Mouse (Mus musculus): ENCODE measurements around the gene Rtn4ip1. TPM values are rescaled to one million over a fixed set of nuclear protein-coding genes. Genes with fewer than 3 reads are reported as not detected.
"Not testable (repeated sequence)": the region's sequence is repeated elsewhere in the genome, so short reads cannot be mapped to it uniquely, and the experiment has no call there.

The Rtn4ip1 gene
- total RNA-seq, 2 experiments from 2014 or later: 18.4 to 19.3 TPM

DNA sequence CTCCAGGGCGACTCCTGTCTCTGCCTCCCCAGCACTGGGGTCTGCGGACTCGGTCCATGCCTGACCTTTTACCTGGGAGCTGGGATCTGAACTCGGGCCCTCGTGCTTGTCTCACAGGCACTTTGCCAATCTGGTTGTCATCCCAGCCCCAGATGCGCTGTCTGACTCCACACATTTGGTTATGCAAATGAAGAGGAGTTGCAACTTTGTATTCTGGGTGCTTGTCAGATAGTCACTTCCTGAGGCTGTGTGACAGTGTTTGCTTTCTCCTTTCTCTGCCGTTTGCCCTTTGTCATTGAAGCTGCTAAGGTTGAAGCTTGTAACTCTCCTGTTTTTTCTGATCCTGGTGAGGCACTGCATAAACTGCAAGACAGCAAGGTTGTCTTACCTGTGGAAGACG lies 26.1 kb downstream of the Rtn4ip1 start:
- DNase-seq (ENCODE audit: low spot score in 2 of 2): no peak

DNA sequence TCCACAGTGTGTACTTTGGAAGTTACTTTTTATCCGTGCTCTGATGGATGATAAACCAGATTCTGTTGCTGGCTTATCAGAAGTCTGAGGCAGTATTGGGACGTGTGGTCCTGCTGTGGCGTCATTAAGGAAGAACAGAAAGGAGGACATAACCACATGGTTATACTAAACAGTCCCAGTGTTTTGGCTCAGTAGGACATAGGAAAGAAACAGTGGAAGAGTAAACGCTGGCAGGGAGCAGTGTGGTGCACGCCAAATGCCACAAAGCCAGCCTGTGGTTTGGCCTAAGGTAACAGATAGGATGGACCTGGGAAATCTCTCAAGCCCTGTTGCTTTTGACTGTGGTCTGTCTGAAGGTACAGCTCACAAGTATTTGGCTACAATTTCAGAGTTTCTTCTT lies 27.0 kb downstream of the Rtn4ip1 start:
- DNase-seq (ENCODE audit: low spot score in 2 of 2): no peak

DNA sequence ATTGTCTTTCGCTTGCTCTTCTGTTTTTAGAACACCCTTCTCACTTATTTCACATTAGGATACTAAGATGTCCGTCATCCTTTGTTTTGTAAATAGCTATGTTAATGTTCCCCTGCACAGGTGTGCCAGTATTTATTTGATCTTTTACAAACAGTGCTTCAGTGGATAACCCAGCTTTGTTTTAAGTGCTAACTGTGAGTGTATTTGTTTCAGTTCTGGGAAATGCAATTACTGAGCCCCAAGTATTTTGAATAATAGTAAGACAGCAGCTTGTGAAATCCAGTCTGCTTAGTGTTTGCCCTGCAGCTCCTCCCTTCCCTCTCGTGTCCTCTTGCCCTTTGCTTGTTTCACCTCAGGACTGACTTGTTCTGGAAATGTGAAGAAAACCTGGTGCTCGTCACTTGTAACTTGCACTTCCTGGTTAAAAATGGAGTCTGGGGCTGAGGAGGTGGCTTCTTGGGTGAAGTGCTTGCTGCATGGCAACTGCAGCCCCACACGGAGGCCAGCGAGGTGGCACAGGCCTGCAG lies 37.6 kb downstream of the Rtn4ip1 start:
- DNase-seq (ENCODE audit: low spot score in 2 of 2): no peak

DNA sequence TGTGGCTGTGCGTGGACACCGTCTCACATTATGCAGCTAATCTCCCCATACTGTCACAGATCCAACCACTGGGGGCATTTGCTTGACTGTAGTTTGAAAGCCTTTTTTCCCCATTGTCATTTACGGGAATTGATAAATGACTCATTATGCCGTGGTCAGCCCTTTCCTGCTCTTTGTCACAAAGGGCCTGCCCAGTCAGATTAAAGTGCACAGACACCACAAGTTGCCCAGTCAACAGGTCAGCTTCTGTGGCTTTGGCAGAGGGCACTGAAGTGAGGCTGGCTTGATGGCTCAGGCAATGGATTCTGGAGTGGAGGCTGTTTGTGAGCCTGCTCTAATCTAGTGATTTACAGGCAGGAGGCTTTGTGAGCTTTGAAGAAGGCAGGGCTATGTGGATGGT lies 42.1 kb downstream of the Rtn4ip1 start:
- DNase-seq (ENCODE audit: low spot score in 2 of 2): no peak

DNA sequence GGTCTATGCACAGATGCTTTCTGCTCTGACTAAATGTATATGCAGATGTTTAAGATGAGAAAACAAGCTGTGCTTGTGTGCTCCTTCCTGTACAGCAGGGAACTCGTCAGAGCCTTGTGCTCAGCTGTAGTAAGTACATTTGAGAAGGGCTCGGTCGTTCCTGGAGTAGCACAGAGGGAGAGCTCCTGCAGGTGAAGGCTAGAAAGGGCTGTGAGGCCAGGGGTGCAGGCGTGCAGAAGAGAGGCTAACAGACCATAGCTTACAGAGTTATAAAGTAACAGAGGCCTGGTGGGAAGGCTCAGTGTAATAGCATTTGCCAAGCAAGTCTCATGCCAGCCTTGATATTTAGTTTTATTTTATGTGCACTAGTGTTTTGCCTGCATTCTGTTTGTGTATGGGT lies 43.8 kb downstream of the Rtn4ip1 start:
- no peak for DNase-seq (ENCODE audit: low spot score in 2 of 2)

DNA sequence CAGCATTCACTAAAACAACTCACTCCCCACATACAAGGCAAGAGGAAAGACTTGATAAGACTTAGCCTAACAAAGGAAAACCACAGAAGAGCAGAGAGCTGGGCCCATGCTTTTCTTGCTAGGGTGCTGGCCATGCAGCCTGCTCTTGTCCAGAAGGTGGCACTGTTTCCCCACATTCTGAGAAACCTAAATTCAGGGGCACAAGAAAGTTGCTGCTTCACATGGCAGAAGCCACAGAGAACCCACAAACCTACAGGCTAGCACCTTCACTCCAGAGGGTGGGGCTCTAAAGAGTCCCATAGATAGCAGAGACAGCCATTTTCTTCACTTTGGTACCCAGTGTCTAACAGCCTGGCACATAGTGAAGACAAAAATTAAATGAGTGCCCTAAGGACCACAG lies 52.3 kb downstream of the Rtn4ip1 start:
- DNase-seq (ENCODE audit: low spot score in 2 of 2): peak in 1 of 2 experiments; percentile 26

DNA sequence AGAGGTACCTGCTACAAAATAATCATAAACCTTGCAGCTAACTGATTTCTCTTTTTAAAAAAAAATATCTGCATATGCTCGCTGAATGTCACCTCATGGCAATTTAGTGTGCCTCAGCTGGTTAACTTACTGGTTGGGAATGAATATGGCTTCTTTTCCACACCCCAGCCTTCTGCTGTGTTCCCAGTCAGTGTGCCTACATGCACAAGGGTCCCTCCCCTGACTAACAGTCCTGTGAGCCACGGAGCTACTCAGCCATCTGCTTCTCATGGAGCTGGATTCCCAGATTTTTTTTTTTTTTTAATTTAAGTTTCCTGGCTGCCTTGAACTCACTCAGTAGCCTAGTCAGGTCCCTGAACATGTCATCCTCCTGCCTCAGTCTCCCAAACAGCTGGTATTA lies 63.3 kb downstream of the Rtn4ip1 start:
- DNase-seq (ENCODE audit: low spot score in 2 of 2): no peak

DNA sequence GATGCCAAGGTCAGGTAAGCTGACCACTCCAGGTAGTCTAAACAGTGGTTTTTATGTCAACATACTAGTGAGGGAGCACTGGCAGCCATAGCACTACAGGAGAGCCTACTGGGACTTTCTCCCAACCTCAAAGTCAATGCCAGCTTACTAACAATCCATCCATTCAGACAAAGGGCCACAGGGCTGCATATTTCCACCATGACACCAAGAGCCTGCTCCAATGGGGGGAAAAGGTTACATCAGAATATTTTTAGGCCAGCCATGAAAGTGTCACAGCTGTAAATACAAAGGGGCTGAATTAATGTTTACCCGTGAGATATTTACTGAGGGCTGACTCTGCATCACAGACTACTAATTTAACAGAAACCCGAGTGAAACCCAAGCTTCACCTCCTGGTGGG lies 71.6 kb downstream of the Rtn4ip1 start:
- no peak for DNase-seq (ENCODE audit: low spot score in 2 of 2)

DNA sequence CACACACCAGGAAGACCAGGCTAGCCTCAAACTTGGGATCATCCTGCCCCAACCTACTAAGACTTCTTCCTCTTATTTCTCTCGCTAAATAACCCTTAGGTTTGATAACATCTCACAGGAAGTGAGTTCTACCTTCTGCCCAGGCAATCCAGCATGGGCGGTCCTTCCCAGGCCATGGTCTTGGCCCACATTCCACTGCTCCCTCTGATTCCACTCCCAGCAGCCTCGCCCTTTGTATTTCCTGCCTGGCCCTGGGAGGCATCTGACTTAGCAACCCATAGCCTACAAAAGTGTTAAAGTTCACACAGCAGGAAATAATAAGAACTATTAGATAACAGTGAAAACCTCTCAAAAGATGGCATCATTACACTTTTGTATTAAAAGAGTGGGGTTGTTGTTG lies 75.7 kb downstream of the Rtn4ip1 start:
- DNase-seq (ENCODE audit: low spot score in 2 of 2): no peak

DNA sequence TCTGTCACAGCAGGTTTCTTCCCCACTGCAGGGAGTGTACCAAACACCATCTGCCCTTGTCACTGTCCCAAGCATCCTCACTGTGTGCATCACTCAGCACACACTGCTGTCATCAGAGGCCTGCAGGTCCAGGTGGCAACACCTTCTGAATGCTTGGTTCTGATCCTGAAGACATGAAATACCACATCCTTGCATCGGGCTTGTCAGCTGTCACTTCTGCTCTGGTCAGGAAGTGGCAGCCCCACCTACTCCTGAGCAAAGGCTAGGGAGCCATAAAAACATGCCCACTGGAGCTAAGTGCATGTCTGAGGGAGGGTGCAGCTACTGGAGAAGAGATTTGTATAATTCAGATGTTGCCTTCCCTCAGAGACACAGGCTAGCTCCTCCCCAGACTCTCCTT lies 78.5 kb downstream of the Rtn4ip1 start:
- DNase-seq (ENCODE audit: low spot score in 2 of 2): no peak

DNA sequence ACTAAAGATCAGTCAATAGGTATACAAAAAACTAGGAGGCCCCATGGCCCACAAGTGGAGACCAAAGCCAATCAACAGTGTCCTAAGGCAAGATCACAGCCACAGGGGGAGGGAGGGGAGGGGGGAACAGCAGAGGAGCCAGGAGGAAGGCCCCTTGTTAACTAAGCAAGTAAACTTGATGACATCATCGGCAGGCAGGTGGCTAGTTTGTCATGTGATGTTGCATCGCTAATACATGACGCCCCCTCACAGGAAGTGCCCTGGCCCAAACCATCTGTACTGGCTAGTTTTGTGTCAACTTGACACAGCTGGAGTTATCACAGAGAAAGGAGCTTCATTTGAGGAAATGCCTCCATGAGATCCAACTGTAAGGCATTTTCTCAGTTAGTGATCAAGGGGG lies 79.1 kb downstream of the Rtn4ip1 start:
- DNase-seq (ENCODE audit: low spot score in 2 of 2): not testable (repeated sequence)

DNA sequence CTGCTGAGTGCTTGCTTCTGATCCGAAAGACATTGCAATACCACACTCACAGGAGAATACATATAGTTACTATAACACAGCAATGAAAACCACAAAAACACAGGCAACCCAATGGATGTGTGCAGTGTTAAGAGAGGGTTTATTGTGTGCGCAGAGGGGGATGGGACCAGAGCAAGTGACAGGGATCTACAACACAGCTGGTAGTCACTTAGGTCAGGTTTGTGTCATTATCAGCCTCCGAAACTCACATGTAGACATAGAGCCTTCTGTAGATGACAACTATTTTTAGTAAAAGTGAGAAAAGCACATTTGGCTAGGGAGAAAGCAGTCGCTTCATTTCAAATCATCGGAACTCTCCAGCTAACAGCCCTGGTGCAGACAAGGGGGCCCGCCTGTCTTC lies 80.9 kb downstream of the Rtn4ip1 start:
- DNase-seq (ENCODE audit: low spot score in 2 of 2): no peak

DNA sequence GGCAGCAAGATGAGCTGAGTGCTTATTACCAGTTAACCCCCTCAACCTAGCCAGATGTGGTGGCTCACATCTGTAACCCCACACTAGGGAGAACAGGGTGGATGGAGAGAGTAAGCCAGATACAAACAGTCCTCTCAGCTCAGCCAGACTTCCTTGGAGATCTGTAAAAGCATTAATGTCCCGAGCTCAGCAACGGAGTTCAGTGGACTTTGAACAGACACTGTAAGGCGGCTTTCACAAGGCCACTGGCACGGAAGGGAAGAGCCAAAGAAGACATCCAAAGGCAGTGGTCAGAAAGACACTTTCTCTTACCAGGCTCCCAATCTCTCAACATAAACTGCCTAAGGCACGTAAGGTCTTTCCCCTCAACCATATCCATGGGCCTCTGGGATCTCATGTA lies 81.6 kb downstream of the Rtn4ip1 start:
- DNase-seq (ENCODE audit: low spot score in 2 of 2): no peak

DNA sequence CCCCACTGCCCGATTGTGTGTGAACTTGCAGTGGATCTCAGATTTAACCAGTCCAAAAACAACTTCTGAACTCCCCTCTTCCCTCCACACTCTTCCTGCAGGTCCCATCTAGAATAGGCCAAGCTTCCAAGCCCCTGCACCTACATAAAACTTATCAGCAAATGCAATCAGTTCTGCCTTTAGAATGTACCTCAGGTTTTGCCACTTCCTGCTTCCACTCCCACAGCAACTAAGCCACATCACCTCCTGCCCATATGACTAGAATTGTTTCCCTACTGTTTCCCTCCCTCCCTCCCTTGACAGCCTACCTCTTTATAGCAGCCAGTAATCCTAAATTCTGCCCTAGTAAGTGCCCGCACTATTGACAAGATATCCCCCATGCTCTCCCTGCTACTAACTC lies 82.3 kb downstream of the Rtn4ip1 start:
- no peak for DNase-seq (ENCODE audit: low spot score in 2 of 2)

DNA sequence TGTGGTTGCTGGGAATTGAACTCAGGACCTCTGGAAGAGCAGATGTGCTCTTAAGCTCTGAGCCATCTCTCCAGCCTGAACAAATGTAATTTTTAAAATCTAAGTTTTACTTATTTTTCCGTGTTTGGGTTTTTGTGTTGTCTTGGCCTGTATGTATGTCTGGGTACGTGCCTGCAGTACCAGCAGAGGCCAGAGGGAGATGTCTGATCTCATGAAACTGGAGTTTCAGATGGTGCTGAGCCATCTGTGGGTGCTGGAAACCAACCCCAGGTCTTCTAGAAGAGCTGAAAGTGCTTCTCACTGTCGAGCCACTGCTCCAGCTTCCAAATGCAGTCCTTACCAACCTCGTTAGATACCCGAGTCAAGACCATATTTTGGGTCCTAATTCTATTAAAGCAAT lies 89.7 kb downstream of the Rtn4ip1 start:
- no peak for DNase-seq (ENCODE audit: low spot score in 2 of 2)

DNA sequence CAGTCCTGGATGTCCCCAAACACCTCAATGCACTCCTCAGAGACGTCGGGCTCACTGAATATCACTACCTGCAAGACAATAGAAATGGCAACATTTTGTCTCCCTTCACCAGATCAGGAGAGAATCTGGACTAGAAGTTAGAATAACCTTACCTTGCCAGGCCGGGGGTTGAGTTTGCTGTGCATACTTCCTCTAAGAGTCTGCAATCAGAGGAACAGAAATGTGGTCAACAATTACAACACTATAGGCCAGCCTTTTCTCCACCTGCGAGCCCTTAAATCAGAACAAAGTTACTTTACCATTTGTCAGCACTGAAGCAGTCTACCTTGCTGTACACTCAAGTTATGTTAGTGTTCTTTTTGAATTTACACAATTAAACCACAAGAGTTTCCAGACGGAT lies 90.9 kb downstream of the Rtn4ip1 start:
- no peak for DNase-seq (ENCODE audit: low spot score in 2 of 2)

DNA sequence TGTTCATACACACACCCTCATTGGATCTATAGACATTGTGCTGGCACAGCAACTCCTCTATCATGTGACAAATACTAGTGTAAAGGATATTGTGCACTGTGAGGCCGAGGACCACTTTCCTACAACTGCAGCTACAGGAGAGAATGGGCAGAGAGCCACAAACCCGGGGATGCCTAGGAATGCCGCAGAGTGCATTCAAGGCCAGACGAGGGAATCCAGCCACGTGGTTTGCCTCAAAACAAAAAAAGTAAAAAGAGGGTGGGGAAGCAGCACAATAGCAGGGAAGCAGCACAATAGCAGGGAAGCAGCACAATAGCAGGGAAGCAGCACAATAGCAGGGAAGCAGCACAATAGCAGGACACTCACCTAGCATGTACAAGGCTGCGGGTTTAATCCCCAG lies 91.6 kb downstream of the Rtn4ip1 start:
- DNase-seq (ENCODE audit: low spot score in 2 of 2): no peak

DNA sequence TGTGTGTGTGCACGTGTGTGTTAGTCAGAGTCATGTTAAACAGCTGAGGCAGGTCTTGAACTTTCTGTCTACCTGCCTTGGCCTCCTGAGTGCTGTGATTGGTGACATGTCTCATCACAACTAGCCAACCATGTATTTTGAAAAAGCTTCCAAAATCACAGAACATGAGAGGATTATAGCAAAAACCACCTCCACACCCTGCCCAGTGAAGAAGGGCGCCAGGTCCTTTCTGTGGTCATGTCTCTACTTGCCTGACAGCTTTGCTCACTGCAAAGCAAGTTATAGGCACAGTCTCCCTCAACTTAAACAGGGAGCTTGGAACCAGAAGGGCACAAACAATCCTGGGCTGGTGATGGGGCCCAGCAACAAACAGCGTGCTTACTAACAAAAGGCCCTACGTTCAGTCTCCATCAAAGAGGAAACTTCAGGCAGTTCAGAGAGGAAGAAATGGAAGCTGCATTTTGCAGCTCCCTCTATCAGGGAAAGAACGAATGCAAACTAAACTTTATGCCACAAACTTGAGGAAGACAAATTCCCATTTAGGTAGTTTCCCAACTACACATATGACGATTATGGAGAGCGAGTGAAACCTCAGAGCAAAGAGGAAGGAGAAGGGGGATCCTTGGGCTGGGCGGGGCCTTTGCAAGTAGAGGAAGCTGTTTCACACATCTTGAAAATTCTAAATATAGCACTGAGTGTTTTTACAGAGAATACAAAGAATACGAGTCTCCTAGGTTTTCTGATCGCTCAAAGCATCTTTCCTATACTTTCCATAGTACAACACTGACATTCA lies 94.4 kb downstream of the Rtn4ip1 start:
- no peak for DNase-seq (ENCODE audit: low spot score in 2 of 2)

DNA sequence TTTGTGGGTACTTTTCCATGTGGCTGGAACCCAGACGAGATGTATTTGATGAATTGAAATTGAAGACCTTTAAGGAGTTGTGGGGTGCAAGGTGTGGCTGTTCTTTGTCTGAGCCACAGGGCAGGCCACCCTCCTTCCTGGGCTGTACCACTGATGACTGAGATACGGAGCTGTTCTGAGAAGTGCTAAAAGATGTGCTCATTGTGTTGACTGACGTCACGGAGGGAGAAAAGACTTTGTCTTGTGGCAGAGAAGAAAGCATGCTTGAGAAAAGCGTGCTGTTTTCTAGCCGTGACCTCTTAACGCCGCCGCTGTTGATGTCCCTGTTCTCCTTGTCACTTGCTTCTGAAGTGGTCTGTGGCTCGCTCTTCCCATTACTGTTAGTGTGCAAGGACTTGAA lies 95.7 kb downstream of the Rtn4ip1 start:
- no peak for DNase-seq (ENCODE audit: low spot score in 2 of 2)

DNA sequence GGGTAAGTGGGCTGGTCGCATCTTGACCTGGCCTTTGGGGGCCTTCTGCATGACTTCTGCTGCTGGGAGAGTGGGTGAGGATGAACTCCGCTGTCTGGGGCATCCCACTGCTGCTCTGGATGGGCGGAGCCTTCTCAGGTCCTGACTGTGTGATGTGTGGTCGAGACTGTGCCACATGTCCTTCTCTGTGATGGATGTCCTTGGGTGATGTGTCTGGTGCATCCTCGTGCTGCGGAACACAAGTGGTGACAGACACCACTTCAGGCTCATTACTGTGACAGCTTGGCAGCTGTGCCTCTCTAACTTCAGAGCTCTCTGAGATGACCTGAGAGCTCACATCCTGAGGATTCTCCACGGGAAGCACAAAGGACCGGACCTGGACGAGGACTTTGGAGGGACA lies 96.4 kb downstream of the Rtn4ip1 start:
- no peak for DNase-seq (ENCODE audit: low spot score in 2 of 2)

DNA sequence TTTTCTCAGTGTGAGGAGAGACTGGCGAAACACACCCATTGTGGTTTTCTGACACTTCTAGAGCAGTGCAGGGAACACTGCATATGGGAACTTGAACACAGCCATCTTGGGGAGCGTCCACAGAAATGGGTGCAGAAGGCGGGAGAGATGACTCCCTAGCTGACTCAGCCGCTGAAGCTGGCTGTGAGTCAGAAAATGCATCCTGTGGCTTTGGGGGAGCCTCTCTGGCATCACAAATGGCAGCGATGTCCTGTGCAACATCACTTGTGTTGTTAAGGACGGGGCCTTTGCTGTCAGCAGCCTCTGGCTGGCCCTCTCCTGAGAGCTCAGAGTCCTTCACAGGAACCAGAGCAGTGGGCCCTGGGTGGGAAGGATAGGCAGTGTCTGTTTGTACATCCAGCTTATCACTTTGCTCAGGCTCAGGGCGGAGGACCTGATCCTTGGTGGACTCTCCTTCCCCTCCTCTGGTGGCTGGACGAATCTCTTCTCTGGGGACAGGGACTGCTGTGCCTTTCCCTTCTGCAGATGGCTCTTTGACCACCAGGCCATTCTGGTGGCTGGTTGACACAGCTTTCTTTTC lies 97.0 kb downstream of the Rtn4ip1 start:
- no peak for DNase-seq (ENCODE audit: low spot score in 2 of 2)

DNA sequence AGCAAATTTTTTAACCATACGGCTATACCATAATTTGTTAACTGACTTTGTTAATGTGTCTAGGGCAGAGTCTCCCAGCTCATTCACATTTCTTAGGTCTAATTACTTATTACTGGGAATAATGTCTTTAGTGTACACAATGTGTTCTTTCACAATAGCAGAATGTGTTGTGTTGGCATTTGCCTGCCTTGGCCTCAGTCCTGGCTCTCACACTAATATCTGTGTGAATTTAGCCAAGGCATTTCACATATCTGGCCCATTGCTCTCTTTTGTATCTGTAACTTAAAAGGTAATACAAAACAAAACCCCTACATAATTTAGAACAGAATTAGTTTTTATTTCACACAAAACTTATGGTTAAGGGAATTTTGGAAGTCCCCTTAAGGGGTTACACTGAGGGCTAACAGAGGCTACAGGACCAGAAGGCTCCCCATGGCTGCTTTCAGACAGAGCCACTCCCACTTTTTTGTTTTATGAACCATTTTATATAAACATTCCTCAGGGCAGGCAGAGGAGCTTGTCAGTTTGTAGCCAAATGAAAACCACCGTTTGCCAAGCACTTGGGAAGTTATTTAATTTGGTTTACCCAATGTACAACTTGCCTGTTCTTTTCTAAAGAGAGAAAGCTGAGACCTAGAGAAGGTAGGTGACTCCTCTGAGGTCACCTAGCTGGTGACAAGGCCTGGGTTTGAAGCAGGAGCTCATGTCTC lies 98.7 kb downstream of the Rtn4ip1 start:
- no peak for DNase-seq (ENCODE audit: low spot score in 2 of 2)
